Mouse (Mus musculus) stomach, postnatal 0 days (tissue): Measurements from ENCODE around the gene Angel1. TPM values are rescaled to one million over a fixed set of nuclear protein-coding genes. Genes with fewer than 3 reads are reported as not detected.

Experiments used
- ATAC-seq: fragments of 200-750 bp; cut with Nextera tagmentation; 2 replicates; pipeline ENCODE4 v1.8.0; 2017; ENCODE audit not compliant: low FRiP score, low TSS enrichment
- DNase-seq: peaks from one replicate; pipeline ENCODE4 v3.0.0-alpha.2; 2016; ENCODE audit warnings: low spot score
- H3K27ac ChIP-seq: fragments of 300-500 bp; sonication (generic); replicated peaks from 2 replicates; pipeline ENCODE4 v1.5.1; 2014; ENCODE audit warnings: mild to moderate bottlenecking, control low read depth
- H3K27me3 ChIP-seq: fragments of 300-500 bp; sonication (generic); 2 replicates; pipeline ENCODE4 v1.6.1; 2014; ENCODE audit warnings: low read length; ENCODE audit not compliant: control insufficient read depth, insufficient read depth
- H3K36me3 ChIP-seq: fragments of 300-500 bp; sonication (generic); 2 replicates; pipeline ENCODE4 v1.6.1; 2014; ENCODE audit warnings: low read length, mixed read lengths; ENCODE audit not compliant: control insufficient read depth, insufficient read depth
- H3K4me1 ChIP-seq: fragments of 300-500 bp; sonication (generic); replicated peaks from 2 replicates; pipeline ENCODE4 v1.6.1; 2014; ENCODE audit warnings: antibody characterized with exemption; ENCODE audit not compliant: control insufficient read depth, insufficient read depth
- H3K4me2 ChIP-seq: fragments of 300-500 bp; sonication (generic); replicated peaks from 2 replicates; pipeline ENCODE4 v1.6.1; 2014; ENCODE audit warnings: low read depth, mild to moderate bottlenecking, control low read depth, moderate library complexity
- H3K4me3 ChIP-seq: fragments of 300-500 bp; sonication (generic); 2 replicates; pipeline ENCODE4 v1.5.1; 2014; ENCODE audit warnings: low read depth, low read length, control low read depth
- H3K9ac ChIP-seq: fragments of 300-500 bp; sonication (generic); 2 replicates; pipeline ENCODE4 v1.6.1; 2014; ENCODE audit warnings: mild to moderate bottlenecking, low read length, control low read depth, mixed read lengths
- H3K9me3 ChIP-seq: fragments of 300-500 bp; sonication (generic); 2 replicates; pipeline ENCODE4 v1.6.1; 2016; ENCODE audit warnings: low read length; ENCODE audit not compliant: control insufficient read depth
- CTCF ChIP-seq: IDR thresholded peaks from 2 replicates; pipeline ENCODE4 v1.5.1; 2016; ENCODE audit warnings: antibody characterized with exemption, low read depth, mild to moderate bottlenecking, moderate library complexity
- EP300 ChIP-seq: optimal IDR thresholded peaks from 2 replicates; pipeline ENCODE3; 2016; ENCODE audit warnings: antibody characterized with exemption
- WGBS: fragments of 180-500 bp; shearing (Covaris S2); extraction: QIAGEN DNeasy Blood & Tissue Kit; methylation state at CpG from one replicate; pipeline ENCODE4 v1.1.7; 2014; 5-methylcytosine and 5-hydroxymethylcytosine counted together
- polyA plus RNA-seq: library from polyadenylated mRNA; unstranded; fragments of >200 nt; fragmentation: Nextera tagmentation; extraction: Ambion mirVana; gene quantifications from 2 replicates; pipeline ENCODE4 v1.2.1, GENCODE M21; 2015

The Angel1 gene
- polyA plus RNA-seq, 1 experiment from 2014 or later = 3.9 TPM

- H3K36me3 ChIP-seq = no peaks in the 10 kb centered on the region
- no peaks in the 10 kb centered on the region for H3K27me3 ChIP-seq
- no peak within 1 kb of the TSS for H3K27ac ChIP-seq
- ATAC-seq (no peak), DNase-seq (no peak)
- TF ChIP-seq EP300 (no peak), CTCF (no peak)
- H3K4me2 ChIP-seq = no peak within 1 kb of the TSS
- no peaks in the 10 kb centered on the region for H3K4me1 ChIP-seq
- no peak within 1 kb of the TSS for H3K9ac ChIP-seq
- H3K9me3 ChIP-seq = no peaks in the 10 kb centered on the region
- no peak within 1 kb of the TSS for H3K4me3 ChIP-seq
- WGBS = 85% methylated on average over 8 of the region's 8 CpGs
These were observed 8.1 kb upstream of the Angel1 start, which contains the start of gene Lrrc74a for GRCm38 (mm10) chr12:86734319-86734810. Lrrc74a (plus strand) TSS chr12:86734369.

GRCm38 (mm10) chr12:86725706-86726105 is 554 bp downstream of the Angel1 start:
- H3K27ac ChIP-seq = peak overlapping the region; percentile 75
- H3K4me1 ChIP-seq = no peaks in the 10 kb centered on the region
- WGBS = 0% methylated on average over 19 of the region's 19 CpGs
- DNase-seq (no peak), ATAC-seq (no peak; the same call in 1 of the 2 replicates)
- no peaks in the 10 kb centered on the region for H3K36me3 ChIP-seq
- peak overlapping the region; percentile 72 for H3K9ac ChIP-seq
- H3K9me3 ChIP-seq = no peaks in the 10 kb centered on the region
- peak overlapping the region; percentile 98 for H3K4me2 ChIP-seq
- no peak for TF ChIP-seq CTCF
- no peak for TF ChIP-seq EP300
- H3K4me3 ChIP-seq = peak overlapping the region; percentile 70
- H3K27me3 ChIP-seq = no peaks in the 10 kb centered on the region

DNA sequence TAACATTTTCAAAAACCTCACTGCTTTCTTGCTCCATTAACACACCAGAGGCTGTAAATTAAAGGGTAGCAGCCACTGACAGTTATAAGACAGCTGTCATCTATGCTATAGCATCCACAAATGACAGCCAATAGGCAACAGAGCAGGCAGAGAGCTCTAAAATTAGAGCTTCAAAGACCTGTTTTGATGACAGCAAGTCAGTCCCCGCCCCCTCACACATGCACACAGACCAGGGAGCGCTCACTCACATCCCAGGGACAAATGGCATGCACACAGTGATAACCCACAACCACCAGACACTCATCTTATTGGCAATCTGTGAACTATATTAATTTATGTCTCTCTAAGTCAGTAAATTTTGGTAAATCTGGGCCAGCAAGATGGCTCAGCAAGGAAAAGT is 2.0 kb downstream of the Angel1 start:
- no peak overlapping the region for H3K4me3 ChIP-seq
- H3K27me3 ChIP-seq = no peaks in the 10 kb centered on the region
- 86% methylated on average over 2 of the region's 2 CpGs for WGBS
- ATAC-seq (no peak), DNase-seq (no peak)
- no peaks in the 10 kb centered on the region for H3K4me1 ChIP-seq
- H3K27ac ChIP-seq = no peak overlapping the region
- H3K9ac ChIP-seq = no peak overlapping the region
- H3K9me3 ChIP-seq = no peaks in the 10 kb centered on the region
- no peaks in the 10 kb centered on the region; the same call in 1 of the 2 replicates for H3K36me3 ChIP-seq
- TF ChIP-seq CTCF (no peak), EP300 (no peak)
- no peak overlapping the region for H3K4me2 ChIP-seq

- H3K9me3 ChIP-seq = no peaks in the 10 kb centered on the region
- no peak overlapping the region for H3K9ac ChIP-seq
- no peak overlapping the region for H3K4me2 ChIP-seq
- TF ChIP-seq CTCF (no peak), EP300 (no peak)
- DNase-seq (no peak), ATAC-seq (no peak)
- H3K4me1 ChIP-seq = no peaks in the 10 kb centered on the region
- no peak overlapping the region for H3K27ac ChIP-seq
- H3K4me3 ChIP-seq = no peak overlapping the region
- no peaks in the 10 kb centered on the region; the same call in 1 of the 2 replicates for H3K36me3 ChIP-seq
- WGBS = 72% methylated on average over 5 of the region's 5 CpGs
- no peaks in the 10 kb centered on the region for H3K27me3 ChIP-seq
These were observed 4.8 kb downstream of the Angel1 start for GRCm38 (mm10) chr12:86721453-86721852.

DNA sequence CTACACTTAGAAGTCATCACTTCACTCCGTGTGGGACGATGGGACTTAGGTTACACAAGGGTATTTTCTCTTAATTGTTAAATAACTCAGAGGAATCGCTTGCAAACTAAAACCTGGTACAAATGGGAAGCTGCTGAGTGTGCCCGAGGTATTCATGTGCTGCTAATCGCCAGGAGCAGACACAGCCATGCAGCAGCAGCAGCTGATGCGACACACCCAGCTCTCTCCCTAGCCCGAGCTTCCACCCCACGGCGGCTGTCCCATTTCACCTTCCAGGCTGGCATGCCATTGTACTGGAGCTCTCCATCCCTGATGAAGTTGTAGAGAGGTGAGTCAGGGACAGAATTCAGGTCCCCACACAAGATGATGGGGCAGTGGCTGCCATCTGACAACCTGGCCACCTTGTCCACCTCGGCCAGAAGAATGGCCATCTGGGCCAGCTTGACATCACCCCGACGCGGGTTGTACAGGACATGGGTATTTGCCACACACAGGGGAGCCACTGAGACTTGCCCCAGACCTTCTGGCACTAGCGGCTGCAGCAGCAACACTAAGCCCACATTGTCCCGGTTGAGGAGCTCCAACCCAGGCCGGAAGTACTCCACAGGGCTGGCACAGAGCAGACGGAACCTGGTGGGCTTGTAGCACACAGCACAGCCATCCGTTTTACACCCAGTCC is 6.2 kb downstream of the Angel1 start:
- DNase-seq = no peak
- H3K9ac ChIP-seq = no peak overlapping the region
- 0 out of 2 replicates have a peak, but pooled peaks have one; percentile 20 for ATAC-seq
- no peaks in the 10 kb centered on the region; the same call in 1 of the 2 replicates for H3K36me3 ChIP-seq
- H3K9me3 ChIP-seq = no peaks in the 10 kb centered on the region
- H3K27me3 ChIP-seq = no peaks in the 10 kb centered on the region
- no peak overlapping the region for H3K4me2 ChIP-seq
- no peak overlapping the region for H3K27ac ChIP-seq
- TF ChIP-seq CTCF (no peak), EP300 (no peak)
- H3K4me1 ChIP-seq = no peaks in the 10 kb centered on the region
- no peak overlapping the region for H3K4me3 ChIP-seq
- 80% methylated on average over 18 of the region's 18 CpGs for WGBS

DNA sequence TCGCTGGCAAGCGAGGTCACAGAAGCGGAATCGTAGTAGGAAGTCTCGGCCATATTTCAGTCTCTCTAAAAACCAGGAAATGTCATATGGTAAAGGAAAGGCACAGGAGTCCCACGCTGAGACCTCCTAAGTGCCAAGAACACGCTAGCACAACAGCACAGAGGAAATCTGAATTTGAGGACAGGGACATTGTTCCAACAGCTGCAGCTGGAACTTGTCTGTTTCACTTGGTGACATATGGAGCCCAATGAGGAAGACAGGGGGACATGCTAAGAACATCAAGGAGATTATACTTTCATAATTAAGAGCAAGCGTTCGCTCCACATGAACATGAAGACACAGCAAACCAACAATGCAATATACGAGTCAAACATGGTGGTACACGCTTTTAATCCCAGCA is 9.3 kb downstream of the Angel1 start:
- DNase-seq (no peak), ATAC-seq (no peak)
- H3K4me1 ChIP-seq = no peaks in the 10 kb centered on the region
- H3K27me3 ChIP-seq = no peaks in the 10 kb centered on the region
- no peak overlapping the region for H3K9ac ChIP-seq
- H3K27ac ChIP-seq = no peak overlapping the region
- no peaks in the 10 kb centered on the region; the same call in 1 of the 2 replicates for H3K36me3 ChIP-seq
- no peak overlapping the region for H3K4me2 ChIP-seq
- H3K9me3 ChIP-seq = no peaks in the 10 kb centered on the region
- TF ChIP-seq CTCF (no peak), EP300 (no peak)
- no peak overlapping the region for H3K4me3 ChIP-seq
- WGBS = 91% methylated on average over 11 of the region's 11 CpGs
